Mouse (Mus musculus): ENCODE results near the gene Dusp12.

GRCm38 (mm10) chr1:170919308-170919707 is 34.0 kb upstream of the Dusp12 start:
- TF ChIP-seq CTCF (IDR thresholded peaks at IDR 0.05; ENCODE audit: borderline replicate concordance, insufficient read depth, low read depth, low read length) (no peak), POLR2A (IDR thresholded peaks at IDR 0.05; ENCODE audit: borderline replicate concordance, insufficient read depth, low read length) (no peak)

Measured in cerebellum, adult 2 months (tissue).